Mouse (Mus musculus) retina, postnatal 7 days (tissue): ENCODE measurements at regions not wholly inside any gene's neighbourhood (a gene's known extent, or its start where the extent isn't known, plus 50 kb on each side); places are given as distances from the start of the nearest gene placed in this dataset.

Experiments
- DNase-seq: peaks from one replicate; pipeline ENCODE4 v3.0.0-alpha.2; 2012; ENCODE audit warnings: low read depth, low spot score

GRCm38 (mm10) chr11:111155023-111155422 is 89.1 kb downstream of the Kcnj2 start:
- no peak for DNase-seq

DNA sequence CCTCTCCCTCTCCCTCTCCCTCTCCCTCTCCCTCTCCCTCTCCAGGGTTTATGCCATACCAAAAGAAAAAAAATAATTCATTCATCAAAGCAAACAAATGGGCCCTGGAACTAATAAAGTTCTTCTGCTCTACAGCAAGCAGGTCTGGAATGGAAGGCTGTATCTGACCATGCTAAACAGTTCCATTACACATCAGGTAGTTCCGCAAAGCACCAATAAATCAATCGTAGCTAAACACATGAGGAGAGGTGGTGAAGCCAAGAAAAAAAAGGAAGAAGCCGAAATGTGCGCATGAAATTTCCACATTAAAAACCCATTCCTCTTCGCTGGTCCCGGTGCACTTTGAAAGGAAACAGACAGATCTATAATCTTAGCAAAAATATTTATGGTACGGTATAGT is 89.8 kb downstream of the Kcnj2 start:
- DNase-seq: no peak

GRCm38 (mm10) chr11:111159299-111159698 is 93.3 kb downstream of the Kcnj2 start:
- no peak for DNase-seq

DNA sequence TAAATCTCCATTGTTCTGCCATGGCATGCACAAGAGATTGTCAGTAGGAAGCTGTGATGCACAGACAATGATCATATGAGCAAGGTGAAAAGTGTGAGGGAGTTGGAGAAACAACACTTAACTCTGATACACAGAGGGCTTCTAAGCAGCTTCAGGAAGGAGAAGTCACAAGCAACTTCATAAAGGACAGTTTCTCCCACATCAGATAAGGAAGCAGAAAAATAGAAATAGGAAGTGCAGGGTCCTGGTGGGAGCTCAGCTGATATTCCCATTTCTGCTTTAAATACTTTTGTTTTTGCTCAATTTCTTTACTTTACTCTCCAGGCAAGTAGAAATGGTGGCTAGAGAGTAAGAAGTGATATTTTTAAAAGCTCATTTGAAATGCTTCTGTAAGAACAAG is 98.9 kb downstream of the Kcnj2 start:
- no peak for DNase-seq

DNA sequence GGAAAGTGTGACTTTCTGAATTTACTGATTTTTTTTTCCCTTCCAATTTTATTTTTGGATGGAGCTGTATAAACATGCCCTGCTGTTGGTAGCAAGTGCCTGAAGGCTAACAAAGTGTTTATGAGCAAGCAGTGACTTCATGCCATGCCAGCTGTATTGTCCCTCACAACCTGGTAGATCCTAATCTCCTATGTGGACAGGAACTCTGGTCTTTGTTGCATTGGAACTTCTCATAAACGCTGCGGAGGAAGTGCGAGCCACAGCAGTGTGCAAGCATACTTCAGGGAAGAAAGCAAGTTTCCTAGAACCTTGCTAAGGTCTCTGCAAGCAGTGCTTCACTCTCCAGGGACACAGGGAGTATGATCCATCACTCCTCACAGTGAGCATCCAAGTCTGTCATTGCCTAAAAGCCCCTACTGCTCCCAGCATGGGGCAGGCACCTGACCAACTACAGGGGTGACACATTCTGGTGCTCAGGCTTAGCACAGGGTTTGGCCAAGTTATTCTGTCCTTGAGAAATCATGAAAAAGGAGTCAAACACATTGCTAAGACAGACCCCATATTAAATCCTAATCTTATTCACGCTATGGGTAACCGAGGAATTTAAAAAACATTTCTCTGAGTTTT is 104.3 kb downstream of the Kcnj2 start:
- no peak for DNase-seq

DNA sequence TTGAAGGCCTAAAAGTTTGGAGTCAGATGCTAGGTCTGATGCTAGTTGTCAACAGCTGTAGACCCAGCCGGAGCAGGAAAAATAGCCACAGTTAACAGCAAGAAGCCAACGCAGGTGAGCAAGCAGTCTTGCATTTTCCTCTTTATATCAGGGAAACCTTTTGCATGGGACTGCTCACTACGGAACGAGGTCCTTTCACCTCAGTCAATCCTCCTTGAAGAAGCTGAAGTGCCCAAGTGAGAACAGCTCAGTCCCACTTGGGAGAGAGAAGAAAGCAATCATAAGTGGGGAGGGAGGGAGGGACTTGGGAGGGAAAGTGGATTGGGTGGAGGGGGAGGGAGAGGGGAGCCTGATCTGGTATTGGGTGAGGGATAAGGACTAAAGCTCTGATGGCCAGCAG is 107.6 kb downstream of the Kcnj2 start:
- no peak for DNase-seq

GRCm38 (mm10) chr11:111175566-111175965 is 109.6 kb downstream of the Kcnj2 start:
- no peak for DNase-seq

DNA sequence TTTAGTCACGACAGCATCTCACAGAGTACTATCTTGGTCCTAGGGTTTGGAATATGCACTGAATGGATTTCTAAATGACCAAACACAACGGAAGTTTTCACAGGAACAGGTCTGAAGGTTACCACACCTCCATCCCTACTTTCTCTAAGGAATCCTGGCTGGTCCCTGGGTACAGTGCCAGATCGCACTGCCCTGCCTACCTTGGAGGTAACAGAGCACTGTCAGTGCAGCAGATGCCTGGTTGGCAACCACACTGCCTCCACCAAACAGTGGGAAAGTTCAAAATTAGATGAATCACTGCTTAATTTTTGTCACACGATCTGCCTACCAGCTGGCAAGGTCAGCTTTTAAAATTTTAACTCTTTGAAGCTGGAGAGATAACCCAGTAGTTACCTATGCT is 111.6 kb downstream of the Kcnj2 start:
- no peak for DNase-seq

DNA sequence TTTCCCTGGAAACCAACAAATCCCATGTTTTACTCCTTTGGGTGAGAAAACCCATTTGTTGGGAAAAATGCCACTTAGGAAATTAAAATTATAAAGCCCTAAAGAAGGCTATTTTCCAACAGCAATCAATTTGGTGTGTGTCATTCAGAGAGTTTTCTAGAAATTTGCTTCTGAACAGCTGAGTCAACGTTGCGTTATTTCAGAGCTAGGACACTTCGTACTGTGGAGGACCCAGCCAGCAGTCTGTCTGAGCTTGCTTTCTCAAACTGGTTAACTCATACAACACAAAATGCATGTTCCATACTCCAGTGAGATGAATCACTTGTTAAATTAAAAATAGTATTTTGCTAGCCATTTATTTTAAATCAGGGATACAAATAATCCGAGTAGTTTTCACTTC is 131.5 kb downstream of the Kcnj2 start:
- no peak for DNase-seq

- no peak for DNase-seq
Measured at GRCm38 (mm10) chr11:111200512-111200911, 134.5 kb downstream of the Kcnj2 start.

GRCm38 (mm10) chr11:111202780-111203179 is 136.8 kb downstream of the Kcnj2 start:
- no peak for DNase-seq

DNA sequence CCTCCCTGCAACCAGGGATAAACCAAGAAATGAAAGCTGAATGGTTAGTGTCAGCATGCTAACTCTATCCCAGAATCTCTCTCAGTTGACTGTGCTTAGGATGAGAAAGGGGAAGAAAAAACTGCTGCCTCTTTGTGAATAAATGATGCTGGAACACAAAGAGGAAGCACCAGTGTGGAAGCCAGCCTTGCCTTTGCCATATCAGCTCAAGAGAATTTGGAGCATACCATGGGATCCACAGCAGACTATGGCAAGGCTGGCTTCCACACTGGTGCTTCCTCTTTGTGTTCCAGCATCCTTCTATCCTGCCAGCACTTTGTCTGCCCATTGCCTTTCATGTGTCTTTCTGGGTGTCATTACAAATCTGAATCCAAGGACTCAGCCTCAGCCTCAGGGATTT is 144.6 kb downstream of the Kcnj2 start:
- DNase-seq: no peak

DNA sequence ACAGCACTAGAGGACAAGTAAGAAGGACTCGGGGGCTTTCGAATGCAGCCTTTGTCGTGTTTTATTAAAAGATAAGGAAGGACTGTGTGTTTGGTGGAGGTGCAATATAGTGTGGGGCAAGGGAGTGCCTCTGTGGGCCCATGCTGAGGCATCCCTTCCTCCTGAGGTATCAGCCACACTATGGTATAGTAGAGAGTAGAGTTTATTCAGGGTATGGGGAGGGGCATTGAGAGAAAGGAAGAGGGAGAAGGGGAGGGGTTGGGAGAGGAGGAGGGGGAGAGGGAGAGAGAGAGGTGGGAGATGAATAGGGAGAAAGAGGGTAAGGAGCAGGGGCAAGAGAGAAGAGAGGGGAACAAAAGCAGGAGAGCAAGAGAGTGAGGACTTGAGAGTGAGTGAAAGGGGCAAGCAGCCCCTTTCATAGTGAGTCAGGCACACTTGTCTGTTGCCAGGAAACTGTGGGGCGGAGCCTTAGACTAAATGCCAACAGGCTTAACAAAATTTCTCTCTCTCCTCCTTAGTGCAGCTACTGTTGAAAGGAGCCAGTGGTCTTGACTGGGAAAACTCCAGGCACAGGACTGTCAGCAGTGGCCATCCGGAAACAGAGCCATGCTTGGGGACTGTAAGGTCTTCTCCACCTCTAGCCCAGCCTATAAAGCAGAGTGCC is 146.2 kb downstream of the Kcnj2 start:
- DNase-seq: no peak

DNA sequence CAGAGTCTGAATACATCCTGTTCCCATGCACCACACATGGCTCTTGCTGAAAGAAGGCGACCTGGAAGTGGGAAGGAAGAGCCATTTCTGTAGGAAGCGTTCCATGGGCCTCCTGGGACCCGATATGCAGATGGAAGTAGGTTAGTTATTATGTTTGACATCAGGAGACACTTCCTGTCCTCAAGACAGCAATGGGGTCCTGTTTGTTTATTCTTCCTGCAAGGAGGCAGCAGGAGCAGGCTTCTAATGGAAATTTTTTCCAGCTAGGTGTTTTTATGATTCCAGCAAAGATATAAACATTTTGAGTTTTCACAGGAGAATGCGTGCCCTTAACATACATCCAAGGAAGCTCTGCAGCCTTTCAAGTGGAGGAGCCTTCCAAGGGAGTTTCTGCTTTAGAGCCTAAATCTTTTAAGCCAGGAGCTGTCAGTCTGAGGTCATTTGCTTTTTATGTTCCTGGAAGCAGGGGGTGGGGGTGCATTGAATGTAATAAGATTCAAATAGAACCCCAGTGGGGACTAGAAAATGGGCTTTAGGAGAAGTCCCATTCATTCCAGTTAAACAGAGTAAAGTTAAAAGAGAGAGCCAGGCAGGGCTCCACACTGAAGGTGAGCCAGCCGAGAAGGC is 146.9 kb downstream of the Kcnj2 start:
- DNase-seq: no peak

DNA sequence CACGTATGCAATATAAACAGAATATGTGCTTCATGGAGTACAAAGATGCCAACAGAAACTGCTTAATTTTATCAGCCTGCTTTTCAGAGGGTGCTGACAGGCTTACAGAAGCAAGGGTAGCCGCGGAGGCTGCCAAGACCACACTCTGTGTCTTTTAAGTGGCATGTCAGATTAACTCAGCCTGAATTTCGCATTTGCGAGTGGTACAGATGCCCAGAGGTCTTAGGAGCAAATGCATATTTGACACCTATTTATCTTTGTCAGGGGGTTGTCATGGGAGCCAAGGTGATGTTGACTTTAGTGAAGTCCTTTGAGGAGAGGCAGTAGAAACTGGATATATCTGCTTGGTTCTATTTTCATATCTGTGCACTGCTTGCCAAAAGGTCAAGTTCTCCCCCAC is 149.0 kb downstream of the Kcnj2 start:
- DNase-seq: no peak

- no peak for DNase-seq
Measured at GRCm38 (mm10) chr11:111223834-111224233, 157.9 kb downstream of the Kcnj2 start.

DNA sequence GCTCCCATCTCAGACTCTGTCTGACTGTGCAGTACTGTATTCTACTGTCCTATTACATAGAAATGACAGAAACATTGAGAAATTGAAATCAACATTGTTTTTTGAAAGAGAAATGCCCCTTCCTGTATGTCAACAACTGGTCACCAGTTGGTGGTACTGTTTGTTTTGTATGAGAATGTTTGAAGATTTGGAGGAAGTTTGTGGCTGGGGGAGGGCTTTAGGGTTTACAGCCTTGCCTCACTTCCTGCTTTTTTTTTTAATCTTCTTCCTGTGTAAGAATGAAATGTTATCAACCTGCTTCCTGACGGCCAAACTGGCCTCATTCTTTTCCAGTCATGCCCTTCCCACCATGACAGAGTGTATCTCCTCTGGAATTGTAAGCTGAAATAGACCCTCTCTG is 161.3 kb downstream of the Kcnj2 start:
- no peak for DNase-seq

DNA sequence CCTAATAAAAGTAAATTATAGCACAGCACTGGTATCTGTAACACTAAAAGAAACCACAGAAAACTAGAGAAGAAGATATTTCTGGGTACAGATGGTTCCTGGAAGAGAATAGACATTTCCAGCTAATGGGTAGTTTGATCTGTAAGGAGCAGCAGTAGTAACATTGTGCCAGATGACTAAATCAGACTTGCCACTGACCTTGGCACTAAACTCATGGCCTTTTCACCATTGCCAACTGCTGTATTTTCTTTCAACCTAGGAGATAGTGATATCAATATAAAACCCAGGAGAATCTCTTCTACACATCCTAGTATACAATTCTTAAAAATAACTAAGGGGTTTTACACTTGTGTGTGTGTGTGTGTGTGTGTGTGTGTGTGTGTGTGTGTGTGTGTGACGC is 170.8 kb downstream of the Kcnj2 start:
- DNase-seq: no peak

DNA sequence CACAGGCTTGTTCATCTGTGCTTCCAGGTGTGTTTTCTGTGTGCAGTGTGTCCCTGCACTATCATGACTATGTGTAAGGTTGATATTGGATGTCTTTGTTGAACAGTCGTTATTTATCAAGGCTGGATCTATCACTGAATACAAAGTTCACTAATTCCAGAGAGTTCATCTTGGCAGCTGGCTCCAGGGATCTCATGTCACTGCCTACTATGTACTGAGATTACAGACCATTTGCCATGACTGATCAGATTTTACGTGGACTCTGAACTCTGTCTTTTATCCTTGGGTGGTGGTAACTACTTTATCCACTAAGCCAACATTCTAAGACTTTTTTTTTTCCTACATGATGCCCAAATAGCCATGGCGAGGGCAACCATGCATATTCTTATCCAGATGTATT is 173.8 kb downstream of the Kcnj2 start:
- no peak for DNase-seq

DNA sequence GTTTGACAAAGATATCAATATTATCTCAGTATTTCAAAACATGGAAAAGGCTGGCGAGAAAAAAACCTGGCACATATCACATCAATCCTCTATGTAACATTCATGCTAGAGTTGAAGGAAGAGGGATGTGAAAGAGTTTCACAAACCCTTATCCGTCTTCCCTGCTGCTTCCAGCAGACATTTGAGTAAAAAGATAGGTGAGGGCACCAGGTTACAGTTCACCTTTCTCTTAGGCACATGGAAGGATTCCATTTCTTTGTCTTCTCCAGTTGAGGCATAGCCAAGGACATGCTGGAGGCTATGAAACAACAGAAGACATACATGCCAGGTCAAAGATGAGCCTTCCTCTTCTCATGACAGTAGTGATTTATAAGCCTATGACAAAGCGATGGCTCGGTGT is 186.3 kb downstream of the Kcnj2 start:
- no peak for DNase-seq

- DNase-seq: no peak
Measured at GRCm38 (mm10) chr11:111256596-111256995, 190.6 kb downstream of the Kcnj2 start.

- DNase-seq: no peak
Measured at GRCm38 (mm10) chr11:111260691-111261383, 194.9 kb downstream of the Kcnj2 start.

- no peak for DNase-seq
Measured at GRCm38 (mm10) chr11:111273651-111274050, 207.7 kb downstream of the Kcnj2 start.
